Mouse (Mus musculus): ENCODE measurements around the gene Suco.

DNA sequence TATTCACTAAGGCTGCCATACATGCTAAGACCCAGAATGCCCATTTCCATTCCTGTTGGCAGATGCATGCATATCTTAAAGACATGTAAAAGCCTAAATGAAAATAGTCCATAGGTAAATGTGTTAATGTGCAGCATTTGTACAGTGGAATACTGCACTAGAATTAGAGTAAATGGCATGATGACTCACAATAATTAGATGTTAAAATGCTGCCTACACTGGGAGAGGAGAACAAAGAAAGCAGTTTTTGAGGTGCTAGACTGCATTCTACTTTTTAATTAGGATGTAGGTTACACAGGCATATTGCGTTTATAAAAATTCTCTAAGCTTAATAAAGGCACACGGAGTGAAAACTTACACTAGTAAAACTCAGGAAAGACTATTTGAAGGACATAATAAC lies 49.8 kb downstream of the Suco start:
- TF ChIP-seq CTCF (IDR thresholded peaks at IDR 0.05; ENCODE audit: extremely low read depth, insufficient read depth, low read length) (no peak), POLR2A (IDR thresholded peaks at IDR 0.05; ENCODE audit: extremely low read depth, insufficient read depth, low read length) (no peak)
